Mouse (Mus musculus) CH12.LX (cell line): ENCODE measurements around the gene Wdr19.

Source experiments
- CHD1 ChIP-seq: IDR thresholded peaks from 2 replicates; pipeline ENCODE4 v1.6.1; 2012; ENCODE audit warnings: low read depth, low read length, improper control_type of control experiment, inconsistent platforms
- CTCF ChIP-seq, 2 experiments: IDR thresholded peaks in 1 of 2; conservative IDR thresholded peaks in 1 of 2; 2 replicates each; pipeline ENCODE4 v1.5.1; 2011 to 2012; ENCODE audit warnings: low read depth in 2 of 2, low read length in 2 of 2, improper control_type of control experiment in 1 of 2, inconsistent platforms in 1 of 2, mild to moderate bottlenecking in 1 of 2, moderate library complexity in 1 of 2
- EP300 ChIP-seq: IDR thresholded peaks from 2 replicates; pipeline ENCODE4 v1.6.1; 2011; ENCODE audit warnings: low read length, improper control_type of control experiment
- ZKSCAN1 ChIP-seq: IDR thresholded peaks from 2 replicates; pipeline ENCODE4 v1.6.1; 2012; ENCODE audit warnings: low read depth, inconsistent platforms, low read length, improper control_type of control experiment, borderline replicate concordance

DNA sequence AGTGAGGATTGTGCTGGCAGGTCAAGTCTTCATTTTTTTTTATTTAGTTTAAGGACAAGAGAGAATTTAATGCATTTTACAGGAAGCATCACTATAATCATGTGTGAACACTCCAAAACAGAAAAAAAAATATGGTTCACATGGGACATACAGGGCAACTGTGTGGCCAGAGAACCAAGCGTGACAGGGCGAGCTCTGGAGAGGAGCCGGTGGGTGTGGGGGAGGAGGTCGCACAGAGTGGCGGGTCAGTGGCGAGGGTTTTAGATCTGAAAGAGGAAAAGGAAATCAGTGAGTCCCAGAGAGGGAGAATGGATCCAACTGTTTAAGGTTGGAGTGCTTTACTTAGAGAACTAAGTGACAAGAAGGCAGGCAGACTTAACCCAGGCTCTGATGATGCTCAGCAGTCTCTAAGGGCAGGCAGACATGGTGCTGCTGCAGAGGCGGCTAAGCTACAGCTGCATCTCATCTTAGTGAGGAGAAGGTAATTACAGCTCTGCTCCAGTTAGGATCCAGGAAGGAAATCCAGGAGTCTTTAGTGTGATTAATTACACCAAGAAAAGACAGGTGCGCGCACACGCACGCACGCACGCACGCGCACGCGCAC, 35.9 kb upstream of the Wdr19 start:
- TF ChIP-seq ZKSCAN1 = no peak
- no peak for TF ChIP-seq EP300
- TF ChIP-seq CHD1 = no peak
- no peak for TF ChIP-seq CTCF (conservative IDR thresholded peaks at IDR 0.05 in 1 of 2, IDR thresholded peaks at IDR 0.05 in 1 of 2; ENCODE audit: low read depth in 2 of 2, low read length in 2 of 2)
